Mouse (Mus musculus): ENCODE data around the gene Nod2. TPM values are rescaled to one million over a fixed set of nuclear protein-coding genes. Genes with fewer than 3 reads are reported as not detected.

Nod2 gene
- polyA plus RNA-seq, 1 experiment from 2014 or later = 0.14 TPM

- Histone ChIP-seq H3K9ac (ENCODE audit: low read depth, low read length) (no peak overlapping the region), H3K4me1 (replicated peaks; ENCODE audit: control insufficient read depth, insufficient read depth, low read length) (0 out of 2 replicates have a peak, but pooled peaks cover 3% of the 10 kb centered on the region), H3K27me3 (ENCODE audit: control insufficient read depth, insufficient read depth, low read length) (no peaks in the 10 kb centered on the region), H3K36me3 (ENCODE audit: control insufficient read depth, insufficient read depth, low read length) (no peaks in the 10 kb centered on the region), H3K9me3 (ENCODE audit: control insufficient read depth, low read length) (no peaks in the 10 kb centered on the region), H3K4me2 (replicated peaks; ENCODE audit: low read depth, low read length) (no peak overlapping the region), H3K27ac (ENCODE audit: low read depth, low read length) (no peak overlapping the region), H3K4me3 (ENCODE audit: low read depth, low read length) (no peak overlapping the region)
- DNase-seq (ENCODE audit: low spot score) (no peak), ATAC-seq (ENCODE audit: low FRiP score) (no peak)
- WGBS = 94% methylated on average over 19 of the region's 19 CpGs
These were observed 17.8 kb downstream of the Nod2 start for GRCm38 (mm10) chr8:88664947-88665346.

GRCm38 (mm10) chr8:88666435-88666834 lies 19.3 kb downstream of the Nod2 start:
- Histone ChIP-seq H3K4me1 (replicated peaks; ENCODE audit: control insufficient read depth, insufficient read depth, low read length) (0 out of 2 replicates have a peak, but pooled peaks cover 3% of the 10 kb centered on the region), H3K27ac (ENCODE audit: low read depth, low read length) (no peak overlapping the region), H3K36me3 (ENCODE audit: control insufficient read depth, insufficient read depth, low read length) (no peaks in the 10 kb centered on the region), H3K4me3 (ENCODE audit: low read depth, low read length) (no peak overlapping the region), H3K27me3 (ENCODE audit: control insufficient read depth, insufficient read depth, low read length) (no peaks in the 10 kb centered on the region), H3K9me3 (ENCODE audit: control insufficient read depth, low read length) (no peaks in the 10 kb centered on the region), H3K4me2 (replicated peaks; ENCODE audit: low read depth, low read length) (no peak overlapping the region), H3K9ac (ENCODE audit: low read depth, low read length) (no peak overlapping the region)
- no peak for ATAC-seq (ENCODE audit: low FRiP score)
- no peak for DNase-seq (ENCODE audit: low spot score)
- WGBS = 75% methylated on average over 1 of the region's 1 CpGs

GRCm38 (mm10) chr8:88668400-88669086 lies 21.4 kb downstream of the Nod2 start:
- Histone ChIP-seq H3K36me3 (ENCODE audit: control insufficient read depth, insufficient read depth, low read length) (no peaks in the 10 kb centered on the region), H3K4me2 (replicated peaks; ENCODE audit: low read depth, low read length) (no peak overlapping the region), H3K27me3 (ENCODE audit: control insufficient read depth, insufficient read depth, low read length) (no peaks in the 10 kb centered on the region), H3K4me1 (replicated peaks; ENCODE audit: control insufficient read depth, insufficient read depth, low read length) (0 out of 2 replicates have a peak, but pooled peaks cover 3% of the 10 kb centered on the region), H3K27ac (ENCODE audit: low read depth, low read length) (no peak overlapping the region), H3K4me3 (ENCODE audit: low read depth, low read length) (no peak overlapping the region), H3K9me3 (ENCODE audit: control insufficient read depth, low read length) (no peaks in the 10 kb centered on the region), H3K9ac (ENCODE audit: low read depth, low read length) (no peak overlapping the region)
- no peak for ATAC-seq (ENCODE audit: low FRiP score)
- no peak for DNase-seq (ENCODE audit: low spot score)
- 66% methylated on average over 11 of the region's 14 CpGs for WGBS

GRCm38 (mm10) chr8:88670782-88671181 lies 23.7 kb downstream of the Nod2 start:
- no peaks in the 10 kb centered on the region for H3K9me3 ChIP-seq (ENCODE audit: control insufficient read depth, low read length)
- WGBS = 65% methylated on average over 6 of the region's 6 CpGs
- no peak overlapping the region for H3K4me3 ChIP-seq (ENCODE audit: low read depth, low read length)
- no peak for DNase-seq (ENCODE audit: low spot score)
- H3K27ac ChIP-seq (ENCODE audit: low read depth, low read length) = no peak overlapping the region
- no peak overlapping the region for H3K4me2 ChIP-seq (replicated peaks; ENCODE audit: low read depth, low read length)
- ATAC-seq (ENCODE audit: low FRiP score) = no peak
- H3K27me3 ChIP-seq (ENCODE audit: control insufficient read depth, insufficient read depth, low read length) = no peaks in the 10 kb centered on the region
- no peaks in the 10 kb centered on the region for H3K36me3 ChIP-seq (ENCODE audit: control insufficient read depth, insufficient read depth, low read length)
- 0 out of 2 replicates have a peak, but pooled peaks cover 3% of the 10 kb centered on the region for H3K4me1 ChIP-seq (replicated peaks; ENCODE audit: control insufficient read depth, insufficient read depth, low read length)
- H3K9ac ChIP-seq (ENCODE audit: low read depth, low read length) = no peak overlapping the region

GRCm38 (mm10) chr8:88671575-88671974 lies 24.5 kb downstream of the Nod2 start:
- ATAC-seq (ENCODE audit: low FRiP score) (no peak), DNase-seq (ENCODE audit: low spot score) (no peak)
- Histone ChIP-seq H3K4me1 (replicated peaks; ENCODE audit: control insufficient read depth, insufficient read depth, low read length) (0 out of 2 replicates have a peak, but pooled peaks cover 3% of the 10 kb centered on the region), H3K36me3 (ENCODE audit: control insufficient read depth, insufficient read depth, low read length) (no peaks in the 10 kb centered on the region), H3K9ac (ENCODE audit: low read depth, low read length) (no peak overlapping the region), H3K4me2 (replicated peaks; ENCODE audit: low read depth, low read length) (no peak overlapping the region), H3K27ac (ENCODE audit: low read depth, low read length) (no peak overlapping the region), H3K9me3 (ENCODE audit: control insufficient read depth, low read length) (no peaks in the 10 kb centered on the region), H3K4me3 (ENCODE audit: low read depth, low read length) (no peak overlapping the region), H3K27me3 (ENCODE audit: control insufficient read depth, insufficient read depth, low read length) (no peaks in the 10 kb centered on the region)
- WGBS = 88% methylated on average over 10 of the region's 10 CpGs

- H3K27ac ChIP-seq (ENCODE audit: low read depth, low read length) = no peak overlapping the region
- H3K27me3 ChIP-seq (ENCODE audit: control insufficient read depth, insufficient read depth, low read length) = no peaks in the 10 kb centered on the region
- H3K4me1 ChIP-seq (replicated peaks; ENCODE audit: control insufficient read depth, insufficient read depth, low read length) = no peaks in the 10 kb centered on the region
- no peaks in the 10 kb centered on the region for H3K36me3 ChIP-seq (ENCODE audit: control insufficient read depth, insufficient read depth, low read length)
- H3K9me3 ChIP-seq (ENCODE audit: control insufficient read depth, low read length) = no peaks in the 10 kb centered on the region
- 88% methylated on average over 5 of the region's 5 CpGs for WGBS
- DNase-seq (ENCODE audit: low spot score) = no peak
- H3K4me3 ChIP-seq (ENCODE audit: low read depth, low read length) = no peak overlapping the region
- ATAC-seq (ENCODE audit: low FRiP score) = no peak
- H3K4me2 ChIP-seq (replicated peaks; ENCODE audit: low read depth, low read length) = no peak overlapping the region
- H3K9ac ChIP-seq (ENCODE audit: low read depth, low read length) = no peak overlapping the region
These were observed 26.7 kb downstream of the Nod2 start for GRCm38 (mm10) chr8:88673859-88674258.

- Histone ChIP-seq H3K9me3 (ENCODE audit: control insufficient read depth, low read length) (no peaks in the 10 kb centered on the region), H3K4me2 (replicated peaks; ENCODE audit: low read depth, low read length) (no peak overlapping the region), H3K36me3 (ENCODE audit: control insufficient read depth, insufficient read depth, low read length) (no peaks in the 10 kb centered on the region), H3K27me3 (ENCODE audit: control insufficient read depth, insufficient read depth, low read length) (no peaks in the 10 kb centered on the region), H3K4me3 (ENCODE audit: low read depth, low read length) (no peak overlapping the region), H3K4me1 (replicated peaks; ENCODE audit: control insufficient read depth, insufficient read depth, low read length) (no peaks in the 10 kb centered on the region), H3K9ac (ENCODE audit: low read depth, low read length) (no peak overlapping the region), H3K27ac (ENCODE audit: low read depth, low read length) (no peak overlapping the region)
- 88% methylated on average over 12 of the region's 12 CpGs for WGBS
- DNase-seq (ENCODE audit: low spot score) = no peak
- no peak for ATAC-seq (ENCODE audit: low FRiP score)
These were observed 28.5 kb downstream of the Nod2 start for GRCm38 (mm10) chr8:88675372-88676165.

- H3K27ac ChIP-seq (ENCODE audit: low read depth, low read length) = no peak overlapping the region
- ATAC-seq (ENCODE audit: low FRiP score) = no peak
- H3K36me3 ChIP-seq (ENCODE audit: control insufficient read depth, insufficient read depth, low read length) = no peaks in the 10 kb centered on the region
- no peak overlapping the region for H3K4me3 ChIP-seq (ENCODE audit: low read depth, low read length)
- WGBS = 84% methylated on average over 8 of the region's 8 CpGs
- no peak overlapping the region for H3K9ac ChIP-seq (ENCODE audit: low read depth, low read length)
- no peaks in the 10 kb centered on the region for H3K9me3 ChIP-seq (ENCODE audit: control insufficient read depth, low read length)
- H3K27me3 ChIP-seq (ENCODE audit: control insufficient read depth, insufficient read depth, low read length) = no peaks in the 10 kb centered on the region
- no peaks in the 10 kb centered on the region for H3K4me1 ChIP-seq (replicated peaks; ENCODE audit: control insufficient read depth, insufficient read depth, low read length)
- no peak for DNase-seq (ENCODE audit: low spot score)
- H3K4me2 ChIP-seq (replicated peaks; ENCODE audit: low read depth, low read length) = no peak overlapping the region
These were observed 30.0 kb downstream of the Nod2 start for GRCm38 (mm10) chr8:88677071-88677470.

- no peaks in the 10 kb centered on the region for H3K27me3 ChIP-seq (ENCODE audit: control insufficient read depth, insufficient read depth, low read length)
- no peak overlapping the region for H3K4me3 ChIP-seq (ENCODE audit: low read depth, low read length)
- H3K4me2 ChIP-seq (replicated peaks; ENCODE audit: low read depth, low read length) = no peak overlapping the region
- no peak overlapping the region for H3K9ac ChIP-seq (ENCODE audit: low read depth, low read length)
- H3K27ac ChIP-seq (ENCODE audit: low read depth, low read length) = no peak overlapping the region
- no peaks in the 10 kb centered on the region for H3K4me1 ChIP-seq (replicated peaks; ENCODE audit: control insufficient read depth, insufficient read depth, low read length)
- no peak for ATAC-seq (ENCODE audit: low FRiP score)
- no peaks in the 10 kb centered on the region for H3K9me3 ChIP-seq (ENCODE audit: control insufficient read depth, low read length)
- H3K36me3 ChIP-seq (ENCODE audit: control insufficient read depth, insufficient read depth, low read length) = no peaks in the 10 kb centered on the region
- DNase-seq (ENCODE audit: low spot score) = no peak
- 94% methylated on average over 2 of the region's 2 CpGs for WGBS
These were observed 33.5 kb downstream of the Nod2 start for GRCm38 (mm10) chr8:88680566-88680965.

Measured in hindbrain, embryonic 11.5 days (tissue).